In the genomic region with DNA sequence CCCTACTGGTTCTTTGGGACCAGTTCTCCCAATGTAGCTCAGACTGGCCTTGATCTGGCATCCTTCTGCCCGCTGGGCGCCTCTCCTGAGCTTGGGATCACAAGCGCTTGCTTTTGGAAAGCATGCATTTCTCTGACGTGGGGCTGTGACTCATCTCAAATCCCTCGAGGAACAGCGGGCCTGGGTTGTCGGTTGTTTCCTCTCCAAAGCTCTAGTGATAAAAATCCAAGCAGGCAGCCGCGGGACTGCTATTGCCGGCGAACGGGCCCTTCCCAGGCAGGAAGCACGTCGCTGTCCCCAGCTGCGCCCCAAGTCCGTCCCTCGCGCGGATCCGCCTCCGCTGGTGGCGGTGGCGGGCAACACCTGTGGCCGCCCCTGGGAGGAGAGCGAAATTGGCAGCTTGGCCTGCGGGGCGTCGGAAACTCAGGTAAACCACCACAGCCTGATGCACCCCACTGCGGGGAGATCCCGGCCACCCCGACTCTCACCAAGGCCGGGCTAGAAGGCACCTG, we compare ENCODE assay signal across 1 mouse cellular context.
TF ChIP-seq lines count a peak whose summit lies in the region.

No protein-coding gene starts in this region.

TF ChIP-seq in CH12.LX, 34 proteins besides CTCF, POLR2A, EP300 and RAD21:
- TF ChIP-seq BHLHE40 (IDR thresholded peaks at IDR 0.05; ENCODE audit: low read depth, low read length): peak; percentile 20; the same call in 1 of the 2 replicates
- no peak for TF ChIP-seq MAZ (IDR thresholded peaks at IDR 0.05; ENCODE audit: low read depth, low read length)
- no peak for TF ChIP-seq PAX5 (IDR thresholded peaks at IDR 0.05; ENCODE audit: low read length)
- TF ChIP-seq MAX (IDR thresholded peaks at IDR 0.05; ENCODE audit: low read length): peak; percentile 97
- TF ChIP-seq JUND (conservative IDR thresholded peaks at IDR 0.05; ENCODE audit: low read depth, low read length): 0 out of 2 replicates have a peak, but pooled peaks have one; percentile 11
- TF ChIP-seq NELFE (IDR thresholded peaks at IDR 0.05; ENCODE audit: low read depth, low read length): peak; percentile 55; the same call in 1 of the 2 replicates
- TF ChIP-seq SMC3 (IDR thresholded peaks at IDR 0.05; ENCODE audit: low read depth, low read length): peak; percentile 29
- TF ChIP-seq NRF1 (IDR thresholded peaks at IDR 0.05; ENCODE audit: low read depth, low read length): peak; percentile 44; the same call in 1 of the 2 replicates
- TF ChIP-seq ZC3H11A (IDR thresholded peaks at IDR 0.05; ENCODE audit: low read depth, low read length): no peak
- 0 out of 2 replicates have a peak, but pooled peaks have one; percentile 54 for TF ChIP-seq KAT2A (IDR thresholded peaks at IDR 0.05; ENCODE audit: insufficient replicate concordance, low read length)
- TF ChIP-seq SIN3A (IDR thresholded peaks at IDR 0.05; ENCODE audit: low read length): no peak; the same call in 1 of the 2 replicates
- peak; percentile 77 for TF ChIP-seq HCFC1 (IDR thresholded peaks at IDR 0.05; ENCODE audit: low read depth, low read length)
- peak; percentile 76 for TF ChIP-seq ELF1 (IDR thresholded peaks at IDR 0.05; ENCODE audit: low read depth, low read length)
- TF ChIP-seq ZMIZ1 (IDR thresholded peaks at IDR 0.05; ENCODE audit: low read depth, low read length): no peak
- peak; percentile 77 for TF ChIP-seq TCF12 (IDR thresholded peaks at IDR 0.05; ENCODE audit: low read depth, low read length)
- TF ChIP-seq MEF2A (IDR thresholded peaks at IDR 0.05; ENCODE audit: borderline replicate concordance, low read depth, low read length): peak; percentile 57
- TF ChIP-seq MXI1 (IDR thresholded peaks at IDR 0.05; ENCODE audit: low read depth, low read length): peak; percentile 62; the same call in 1 of the 2 replicates
- no peak for TF ChIP-seq ZNF384 (IDR thresholded peaks at IDR 0.05; ENCODE audit: low read depth, low read length)
- TF ChIP-seq E2F4 (IDR thresholded peaks at IDR 0.05; ENCODE audit: insufficient replicate concordance, low read depth, low read length): no peak
- TF ChIP-seq ETS1 (conservative IDR thresholded peaks at IDR 0.05; ENCODE audit: low read depth, low read length): peak; percentile 39; the same call in 1 of the 2 replicates
- 0 out of 2 replicates have a peak, but pooled peaks have one; percentile 16 for TF ChIP-seq IRF4 (IDR thresholded peaks at IDR 0.05; ENCODE audit: low read depth, low read length)
- TF ChIP-seq USF2 (conservative IDR thresholded peaks at IDR 0.05; ENCODE audit: low read depth, low read length): no peak
- 0 out of 2 replicates have a peak, but pooled peaks have one; percentile 28 for TF ChIP-seq TBP (conservative IDR thresholded peaks at IDR 0.05; ENCODE audit: low read depth, low read length)
- TF ChIP-seq ZKSCAN1 (IDR thresholded peaks at IDR 0.05; ENCODE audit: borderline replicate concordance, low read depth, low read length): no peak
